Mouse (Mus musculus) olfactory bulb, adult 2 months (tissue): ENCODE measurements around the gene Xrcc4.

Experiments
- CTCF ChIP-seq: fragments of 200-500 bp; IDR thresholded peaks from 2 replicates; pipeline ENCODE4 v1.5.1; 2012; ENCODE audit warnings: low read depth, mild to moderate bottlenecking, low read length, moderate library complexity; ENCODE audit not compliant: insufficient read depth
- POLR2A ChIP-seq: fragments of 200-500 bp; IDR thresholded peaks from 2 replicates; pipeline ENCODE4 v1.6.1; 2012; ENCODE audit warnings: mild to moderate bottlenecking, low read depth, low read length, moderate library complexity; ENCODE audit not compliant: insufficient read depth

- TF ChIP-seq CTCF (no peak), POLR2A (no peak)
These were observed 261.6 kb downstream of the Xrcc4 start for GRCm38 (mm10) chr13:89827838-89828237.
